Mouse (Mus musculus): ENCODE measurements at regions not wholly inside any gene's neighbourhood (a gene's known extent, or its start where the extent isn't known, plus 50 kb on each side); places are given as distances from the start of the nearest gene placed in this dataset.
A peak's percentile ranks its signal among the peaks of the same experiment; 100 is the strongest.
"Not testable (repeated sequence)": the region's sequence is repeated elsewhere in the genome, so short reads cannot be mapped to it uniquely, and the experiment has no call there.

- DNase-seq = no peak
Measured at GRCm38 (mm10) chr3:58228189-58228588, 186.3 kb upstream of the Tsc22d2 start.

DNA sequence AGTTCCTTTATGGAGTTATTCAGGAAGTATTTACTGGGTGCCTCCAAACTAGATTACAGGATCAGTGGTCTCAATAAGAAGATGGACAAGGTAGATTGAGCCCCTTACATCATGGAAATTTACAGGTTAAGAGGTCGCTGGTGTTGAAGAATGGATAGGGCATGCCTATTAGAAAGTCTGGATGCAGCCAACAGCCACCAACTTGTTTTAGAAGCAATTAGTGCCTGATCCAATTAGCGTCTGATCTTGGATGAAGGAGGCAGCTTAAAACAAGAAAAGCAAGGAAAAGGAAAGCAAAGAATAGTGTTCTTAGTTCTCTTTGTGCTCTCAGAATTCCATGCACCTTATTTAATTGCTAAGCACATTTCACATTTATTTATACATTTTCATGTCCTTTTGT, 182.8 kb upstream of the Tsc22d2 start:
- DNase-seq = no peak

GRCm38 (mm10) chr3:58233296-58233695, 181.2 kb upstream of the Tsc22d2 start:
- no peak for DNase-seq

- no peak for DNase-seq
Measured at GRCm38 (mm10) chr3:58234846-58235630, 179.5 kb upstream of the Tsc22d2 start.

GRCm38 (mm10) chr3:58238111-58238510, 176.4 kb upstream of the Tsc22d2 start:
- no peak for DNase-seq

- DNase-seq = no peak
Measured at GRCm38 (mm10) chr3:58240775-58241174, 173.7 kb upstream of the Tsc22d2 start.

DNA sequence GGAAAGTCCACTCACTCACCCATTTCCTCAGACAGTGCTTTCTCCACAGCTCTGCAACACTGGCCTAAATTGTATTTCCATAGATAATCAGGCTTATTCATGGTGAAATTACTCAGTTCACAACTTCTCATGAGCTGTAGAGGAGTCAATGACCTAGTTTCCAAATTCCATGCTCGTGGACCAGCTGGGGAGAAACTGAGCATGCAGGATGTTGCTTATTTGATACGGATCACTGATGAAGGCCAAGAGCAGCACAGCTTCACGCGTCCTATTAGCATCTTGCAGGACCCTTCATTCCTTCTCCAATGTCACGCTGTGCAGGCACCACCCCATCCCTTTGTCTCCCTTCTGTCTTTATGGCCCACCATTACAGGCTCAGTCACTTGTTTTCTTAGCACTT, 169.2 kb upstream of the Tsc22d2 start:
- DNase-seq = no peak

DNA sequence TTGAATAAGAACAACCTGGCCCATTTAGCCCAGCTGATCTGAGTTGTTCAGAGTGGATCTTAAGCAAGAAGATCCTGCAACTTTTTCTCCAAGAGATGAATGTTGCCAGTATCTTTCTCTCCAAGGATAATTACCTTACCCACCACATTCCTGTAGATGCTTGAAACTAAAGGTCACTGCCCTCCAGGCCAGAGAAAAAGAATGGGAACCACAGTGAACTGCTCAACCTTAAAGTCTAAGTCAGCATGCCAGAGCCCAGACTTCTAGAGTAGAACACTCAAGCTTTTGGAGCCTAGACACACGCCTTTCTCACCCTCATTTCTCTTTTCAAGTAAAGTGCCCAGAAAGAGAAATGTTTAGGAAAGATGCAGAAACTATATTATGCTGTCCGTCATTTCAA, 166.5 kb upstream of the Tsc22d2 start:
- no peak for DNase-seq

GRCm38 (mm10) chr3:58253942-58254341, 160.6 kb upstream of the Tsc22d2 start:
- DNase-seq = peak; percentile 9

GRCm38 (mm10) chr3:58267606-58268325, 146.7 kb upstream of the Tsc22d2 start:
- DNase-seq = no peak

- not testable (repeated sequence) for DNase-seq
Measured at GRCm38 (mm10) chr3:58271441-58271840, 143.1 kb upstream of the Tsc22d2 start.

DNA sequence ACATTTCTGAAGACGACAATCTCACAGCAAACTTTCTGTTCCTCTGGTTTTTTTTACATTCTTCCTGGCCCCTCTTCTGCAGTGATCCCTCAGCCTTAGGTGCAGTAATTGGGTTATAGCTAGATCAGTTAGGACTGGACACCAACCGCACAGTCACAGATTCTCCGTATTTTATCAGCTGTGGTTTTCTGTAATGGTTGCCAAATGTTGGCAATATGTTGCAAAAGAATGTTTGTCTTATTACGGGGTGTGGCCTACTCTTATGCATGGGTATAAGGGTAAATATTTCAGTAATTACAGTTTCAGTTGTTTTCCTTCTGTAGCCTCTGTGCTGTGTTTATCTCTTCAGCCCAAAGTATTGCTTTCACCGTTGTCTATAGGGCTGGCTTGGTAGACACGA, 133.2 kb upstream of the Tsc22d2 start:
- no peak for DNase-seq

GRCm38 (mm10) chr3:58284371-58284770, 130.1 kb upstream of the Tsc22d2 start:
- peak; percentile 34 for DNase-seq

- no peak for DNase-seq
Measured at GRCm38 (mm10) chr3:58295810-58296209, 118.7 kb upstream of the Tsc22d2 start.

- DNase-seq = no peak
Measured at GRCm38 (mm10) chr3:58300213-58300612, 114.3 kb upstream of the Tsc22d2 start.

DNA sequence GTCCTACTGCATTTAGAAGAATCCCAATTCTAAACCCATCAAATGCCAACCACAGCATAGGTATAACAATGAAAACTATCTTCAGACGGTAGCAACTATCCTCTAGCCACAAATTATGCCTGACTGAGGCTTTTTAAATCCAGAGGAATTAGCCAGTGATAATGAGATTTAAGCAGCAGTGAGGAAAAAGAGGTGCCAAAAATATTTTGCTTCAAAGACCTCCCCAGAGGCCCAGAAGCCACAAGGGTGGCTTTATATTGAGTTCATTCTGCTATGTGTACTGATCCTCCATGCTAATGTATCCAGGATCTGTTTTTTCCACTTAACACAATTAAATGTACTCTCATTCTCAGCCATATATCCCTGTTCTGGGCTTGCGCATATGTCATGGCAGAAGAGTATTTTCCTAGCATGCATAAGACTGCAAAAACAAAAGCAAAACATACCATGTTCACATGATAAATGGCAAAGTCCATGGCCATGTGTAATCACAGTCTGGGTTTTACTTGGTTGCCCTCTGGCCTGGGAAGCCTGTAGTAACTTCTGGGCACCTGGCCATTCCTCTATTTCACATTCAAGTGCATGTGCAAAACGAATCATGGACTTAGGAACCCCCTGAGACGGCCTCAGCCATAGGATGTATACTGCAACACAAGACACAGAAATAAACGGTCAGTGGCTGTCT, 113.6 kb upstream of the Tsc22d2 start:
- peak; percentile 34 for DNase-seq

GRCm38 (mm10) chr3:58302322-58302721, 112.2 kb upstream of the Tsc22d2 start:
- no peak for DNase-seq

DNA sequence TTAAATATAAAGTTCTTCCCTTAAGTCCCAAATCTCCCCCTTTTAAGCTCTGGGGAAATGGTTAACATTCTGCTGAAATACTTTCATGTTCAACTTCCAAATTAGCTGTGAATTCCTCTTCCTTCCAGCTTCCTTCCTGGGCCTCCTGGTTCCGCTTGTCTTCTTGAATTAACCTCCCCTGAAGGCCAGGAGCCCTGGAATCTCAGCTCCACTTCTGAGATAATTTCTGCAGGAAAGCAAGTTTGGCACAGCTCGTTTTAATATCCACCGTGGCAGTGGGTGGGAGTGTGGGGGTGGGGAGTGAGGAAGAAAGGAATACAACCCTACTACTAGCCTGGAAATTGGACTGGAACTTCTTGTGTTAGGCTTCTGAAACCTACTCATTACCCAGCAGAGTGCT, 110.8 kb upstream of the Tsc22d2 start:
- no peak for DNase-seq

DNA sequence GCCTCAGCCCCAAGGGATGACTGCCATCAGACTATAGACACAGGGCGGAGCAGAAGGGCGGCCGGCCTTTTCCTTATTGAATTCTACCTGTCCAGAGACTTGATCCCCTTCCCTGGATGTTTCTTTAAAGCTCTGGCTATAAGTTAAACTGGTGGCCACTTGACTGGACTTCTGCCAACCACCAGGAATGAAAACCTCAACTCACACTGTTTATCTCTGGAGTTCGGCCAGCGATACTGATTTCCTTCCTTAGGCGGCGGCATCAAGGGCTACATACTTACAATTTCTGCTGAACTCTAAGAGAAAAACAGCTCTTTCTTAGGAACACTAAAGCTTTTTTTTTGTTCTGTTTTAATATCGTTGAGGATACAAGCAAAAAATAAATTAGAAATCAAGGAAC, 104.9 kb upstream of the Tsc22d2 start:
- no peak for DNase-seq

DNA sequence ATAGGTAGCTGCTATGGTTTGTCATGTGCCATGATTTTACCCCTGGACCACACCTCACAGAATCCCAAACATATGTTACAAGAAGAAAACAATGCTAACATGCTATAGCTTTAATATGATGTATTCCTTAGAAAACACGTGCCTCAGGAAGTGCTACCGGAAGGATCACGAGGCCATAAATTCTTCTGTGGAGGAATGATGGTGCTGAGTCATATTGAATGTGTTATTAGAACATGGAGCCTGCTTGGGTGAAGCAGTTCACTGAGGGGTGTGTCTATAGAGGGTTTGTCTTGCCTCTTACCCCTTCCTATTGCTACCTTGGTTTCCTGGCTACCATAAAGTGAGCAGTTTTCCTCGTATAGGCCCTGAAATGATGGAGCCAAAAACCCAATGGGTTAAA, 104.1 kb upstream of the Tsc22d2 start:
- DNase-seq = no peak

DNA sequence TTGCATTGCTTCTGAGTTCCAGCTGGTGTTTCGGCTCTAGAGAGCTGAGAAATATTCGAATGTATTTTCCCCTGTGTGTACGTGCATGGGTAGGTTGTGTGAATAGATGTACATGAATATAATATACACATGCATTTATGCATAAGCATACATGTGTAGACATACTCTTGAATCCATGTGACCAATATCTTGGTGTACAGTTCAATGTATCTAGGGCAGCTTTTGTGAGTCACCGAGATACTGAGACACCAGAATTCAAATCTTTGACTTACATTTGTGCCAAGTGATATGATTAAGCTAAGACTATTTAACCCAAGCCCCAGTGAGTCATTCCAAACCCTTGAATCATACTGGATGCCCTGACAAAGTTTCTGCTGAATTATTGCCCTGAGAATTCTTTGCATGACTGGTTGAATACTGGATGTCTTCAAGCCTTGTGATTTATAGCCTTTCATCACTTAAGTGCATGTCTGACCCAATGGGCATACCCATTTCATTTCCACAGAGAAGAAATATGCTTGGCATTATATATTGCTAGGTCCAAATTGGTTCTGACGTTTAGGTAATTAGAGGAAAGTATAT, 103.3 kb upstream of the Tsc22d2 start:
- no peak for DNase-seq

DNA sequence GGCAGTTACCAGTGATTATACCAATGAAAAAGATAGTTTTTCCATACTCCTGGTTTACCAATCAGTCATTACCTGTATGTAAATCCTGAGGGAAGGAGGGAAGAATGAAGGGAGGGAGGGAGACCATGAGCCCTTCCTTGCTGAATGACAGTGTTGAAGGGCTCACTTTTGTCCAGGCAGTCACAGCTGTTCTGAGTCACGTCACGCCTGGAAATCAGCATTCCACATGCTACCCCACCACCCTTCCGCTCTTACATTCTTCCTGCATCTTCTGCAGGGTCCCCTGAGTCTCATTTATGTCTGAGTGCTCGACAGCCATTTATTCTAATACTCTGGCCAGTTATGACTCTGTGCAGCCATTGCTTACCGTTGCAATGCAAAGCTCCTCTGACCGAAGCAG, 101.9 kb upstream of the Tsc22d2 start:
- DNase-seq = no peak

DNA sequence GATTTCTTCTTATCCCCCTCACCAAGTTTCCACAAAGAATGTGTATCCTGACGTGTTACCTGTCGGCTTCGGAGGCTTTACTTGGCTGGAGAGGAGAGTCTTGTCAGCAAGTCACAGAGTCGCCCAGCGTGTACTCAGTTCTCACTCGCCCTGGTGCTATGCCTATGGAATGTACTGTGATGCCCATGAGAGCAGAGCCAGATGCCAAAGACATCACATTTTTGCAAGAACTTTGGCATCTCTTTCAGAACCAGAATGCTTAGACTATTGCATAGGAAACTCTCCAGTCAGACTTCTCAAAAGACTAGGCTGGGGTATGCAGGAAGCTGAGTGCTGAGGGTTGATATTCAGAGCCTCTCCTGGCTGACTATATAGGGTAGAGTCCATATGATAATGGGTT, 99.3 kb upstream of the Tsc22d2 start:
- DNase-seq = no peak

All from adrenal gland, postnatal 10 days (tissue).